Mouse (Mus musculus): ENCODE data around the gene C1s1. TPM values are rescaled to one million over a fixed set of nuclear protein-coding genes. Genes with fewer than 3 reads are reported as not detected.
"Not testable (repeated sequence)": the region's sequence is repeated elsewhere in the genome, so short reads cannot be mapped to it uniquely, and the experiment has no call there.

C1s1 gene
- total RNA-seq, 2 experiments from 2014 or later = 19.8 to 21.9 TPM

GRCm38 (mm10) chr6:124485414-124486144, 56.6 kb downstream of the C1s1 start:
- TF ChIP-seq CTCF (IDR thresholded peaks at IDR 0.05) = no peak
- intact Hi-C loops (cut with DNase I) = no loop called here
- no peak for DNase-seq
- no peak overlapping the region for H3K27ac ChIP-seq
- H3K4me3 ChIP-seq = no peak overlapping the region

GRCm38 (mm10) chr6:124484851-124485250, 57.3 kb downstream of the C1s1 start:
- no peak overlapping the region for H3K4me3 ChIP-seq
- H3K27ac ChIP-seq = no peak overlapping the region
- no peak for TF ChIP-seq CTCF (IDR thresholded peaks at IDR 0.05)
- intact Hi-C loops (cut with DNase I) = no loop called here
- DNase-seq = no peak

GRCm38 (mm10) chr6:124483831-124484230, 58.3 kb downstream of the C1s1 start:
- intact Hi-C loops (cut with DNase I); H3K4me3 ChIP-seq; DNase-seq; H3K27ac ChIP-seq: not testable (repeated sequence)

GRCm38 (mm10) chr6:124481571-124481970, 60.6 kb downstream of the C1s1 start:
- DNase-seq = peak; percentile 51

More at GRCm38 (mm10) chr6:124481571-124481970, 60.6 kb downstream of the C1s1 start:
- Histone ChIP-seq H3K4me3 (no peak overlapping the region), H3K27ac (no peak overlapping the region)
- peak; percentile 74 for TF ChIP-seq CTCF (IDR thresholded peaks at IDR 0.05)
- intact Hi-C loops (cut with DNase I) = no loop called here

Other genes starting within 250 kb of the C1s1 start
- gene Cd163, start 237.7 kb downstream of the C1s1 start, total RNA-seq (2021) = 1 to 10 TPM; 6.7 to 8.5 TPM
- 10 to 100 TPM; 19.8 to 25.2 TPM for gene Pex5, start 127.3 kb downstream of the C1s1 start, total RNA-seq (2021)
- gene Clstn3, start 77.6 kb downstream of the C1s1 start, total RNA-seq (2021) = under 1 TPM; 0.36 to 0.64 TPM
- gene C1rl, start 49.2 kb downstream of the C1s1 start, total RNA-seq (2021) = under 1 TPM; 0.28 to 0.61 TPM
- 10 to 100 TPM in 1 of 2 experiments, 1 to 10 TPM in 1; 7.4 to 10.5 TPM for gene C1ra, start 30.0 kb downstream of the C1s1 start, total RNA-seq (2021)
- gene C1rb, start 27.9 kb upstream of the C1s1 start, total RNA-seq (2021) = 1 to 10 TPM in 1 of 2 experiments, under 1 TPM in 1; 0.36 to 1.2 TPM
- under 1 TPM; 0.31 to 0.39 TPM for gene C1s2, start 93.7 kb upstream of the C1s1 start, total RNA-seq (2021)
- 10 to 100 TPM; 14.6 to 19.0 TPM for gene Lpcat3, start 120.7 kb upstream of the C1s1 start, total RNA-seq (2021)
- gene Emg1, start 169.8 kb upstream of the C1s1 start, total RNA-seq (2021) = 10 to 100 TPM; 57.7 to 71.8 TPM
- gene Phb2, start 170.0 kb upstream of the C1s1 start, total RNA-seq (2021) = 100 to 1,000 TPM; 142 to 184 TPM
- gene Ptpn6, start 196.4 kb upstream of the C1s1 start, total RNA-seq (2021) = under 1 TPM; 0.61 to 0.87 TPM
- 100 to 1,000 TPM; 145 to 182 TPM for gene Grcc10, start 199.0 kb upstream of the C1s1 start, total RNA-seq (2021)
- not detected for gene Gm45234, start 213.7 kb upstream of the C1s1 start, total RNA-seq (2021)
- 10 to 100 TPM; 46.4 to 47.9 TPM for gene Atn1, start 214.2 kb upstream of the C1s1 start, total RNA-seq (2021)
- gene Eno2, start 227.3 kb upstream of the C1s1 start, total RNA-seq (2021) = 1 to 10 TPM; 1.2 to 2.0 TPM
- under 1 TPM in 1 of 2 experiments, not detected in 1; 0.48 TPM for gene Lrrc23, start 237.4 kb upstream of the C1s1 start, total RNA-seq (2021)